Mouse (Mus musculus): ENCODE measurements around the gene Plekha1. TPM values are rescaled to one million over a fixed set of nuclear protein-coding genes. Genes with fewer than 3 reads are reported as not detected.

Plekha1 gene
- polyA plus RNA-seq, 1 experiment from 2014 or later: 32.2 TPM

Small RNA genes lying within 50 kb of the gene (microRNA-seq; reads per million reads assigned to microRNA genes)
- not detected for gene Mir7061 (ENCODE audit: insufficient number of aligned reads)

Other genes starting within 250 kb of the Plekha1 start
- not detected in 2 replicates for gene Btbd16, start 91.7 kb upstream of the Plekha1 start, polyA plus RNA-seq (2014; fragmentation: Nextera tagmentation; extraction: Ambion mirVana)
- gene Htra1, start 70.4 kb downstream of the Plekha1 start, polyA plus RNA-seq (2014; fragmentation: Nextera tagmentation; extraction: Ambion mirVana): 2.7 and 4.2 TPM in 2 replicates
- not detected in 2 replicates for gene Dmbt1, start 166.3 kb downstream of the Plekha1 start, polyA plus RNA-seq (2014; fragmentation: Nextera tagmentation; extraction: Ambion mirVana)